Mouse (Mus musculus): ENCODE data around the gene Icosl.

- TF ChIP-seq CTCF (conservative IDR thresholded peaks at IDR 0.05; ENCODE audit: low read length) (no peak), POU5F1 (IDR thresholded peaks at IDR 0.05; ENCODE audit: borderline replicate concordance, low read length) (no peak), NANOG (IDR thresholded peaks at IDR 0.05; ENCODE audit: borderline replicate concordance, low read length) (no peak)
These were observed 5.0 kb downstream of the Icosl start for GRCm38 (mm10) chr10:78074151-78074550.
